Mouse (Mus musculus) E14TG2a.4 (cell line): Measurements from ENCODE around the gene Adss.

Experiments used
- CTCF ChIP-seq: conservative IDR thresholded peaks from 2 replicates; pipeline ENCODE4 v1.5.1; 2014; ENCODE audit warnings: low read length
- NANOG ChIP-seq: IDR thresholded peaks from 2 replicates; pipeline ENCODE4 v1.6.1; 2014; ENCODE audit warnings: borderline replicate concordance, low read length, mixed read lengths

GRCm38 (mm10) chr1:177757249-177757648 lies 39.1 kb downstream of the Adss start:
- TF ChIP-seq CTCF (no peak), NANOG (no peak)
